In genomic region chr1:107528325-107529078, GRCm38 (mm10) we compare ENCODE assay signal across 35 mouse cellular contexts. TPM values are rescaled to one million over a fixed set of nuclear protein-coding genes. Genes with fewer than 3 reads are reported as not detected.
DNase-seq lines count a peak whose midpoint lies in the region; ATAC-seq lines count a peak whose summit lies in the region.
"Had no signal": no experiment of that assay in that cellular context is flagged by ENCODE, and none has a peak within 500 bp of the region (broad histone marks: within the 10 kb centered on the region; RNA-seq: fewer than 3 reads in every experiment).

No protein-coding gene starts in this region.

- 14% methylated on average over 3 of the region's 3 CpGs for WGBS in macrophage (ENCODE audit: missing documents)

- H3K36me3 ChIP-seq in macrophage (ENCODE audit: inconsistent target): no peaks in the 10 kb centered on the region
- H3K36me3 ChIP-seq: forebrain, embryonic 10.5 days; forebrain, embryonic 15.5 days; hindbrain, embryonic 10.5 days; hindbrain, embryonic 15.5 days; limb, embryonic 15.5 days; midbrain, embryonic 15.5 days; neural tube, embryonic 12.5 days; stomach, embryonic 15.5 days had no signal

- peak; percentile 50 for ATAC-seq in common myeloid progenitor, adult 5-6 weeks (replicated peaks; ENCODE audit: low read depth, poor library complexity, severe bottlenecking)
- peak; percentile 56; the same call in 1 of the 2 replicates for ATAC-seq in neutrophil, adult 5-6 weeks (ENCODE audit: extremely low read depth, insufficient number of reproducible peaks, low FRiP score, poor library complexity, severe bottlenecking)
- ATAC-seq: forebrain, embryonic 15.5 days; inflammation-experienced regulatory T-cells, adult 6 months had no signal

- H3K27ac ChIP-seq in macrophage: 0 out of 2 replicates have a peak overlapping the region, but pooled peaks have one; percentile 4
- H3K27ac ChIP-seq: forebrain, embryonic 10.5 days; forebrain, embryonic 15.5 days; gastrocnemius, adult 2 months; hindbrain, embryonic 10.5 days; hindbrain, embryonic 15.5 days; left cerebral cortex, adult 2 months; limb, embryonic 15.5 days; liver, embryonic 14.5 days; midbrain, embryonic 15.5 days; neural tube, embryonic 12.5 days; stomach, embryonic 15.5 days had no signal

- H3K4me3 ChIP-seq in macrophage (ENCODE audit: inconsistent target): no peak overlapping the region
- H3K4me3 ChIP-seq: forebrain, embryonic 10.5 days; forebrain, embryonic 15.5 days; gastrocnemius, adult 2 months; hindbrain, embryonic 10.5 days; hindbrain, embryonic 15.5 days; left cerebral cortex, adult 2 months; midbrain, embryonic 15.5 days; neural tube, embryonic 12.5 days; stomach, embryonic 15.5 days had no signal

- no peaks in the 10 kb centered on the region for H3K79me2 ChIP-seq in macrophage (ENCODE audit: inconsistent target)

- peak; percentile 11 for DNase-seq in Muller cell, postnatal 12 days (ENCODE audit: inconsistent ontology term)
- no peak for DNase-seq in frontal cortex, postnatal 25 days (ENCODE audit: low spot score in 2 of 2)
- DNase-seq in retina, postnatal 1 day: no peak
- no peak for DNase-seq in adrenal gland, postnatal 25 days
- DNase-seq: adrenal gland, postnatal 10 days; cerebellum, adult 11 months; cerebellum, adult 9-11 months; gastrocnemius, adult 2 months; gastrocnemius, postnatal 36 days; heart, postnatal 14 days; kidney, adult 11 months; kidney, postnatal 25 days; lung, embryonic 14.5 days; lung, postnatal 14 days; right cerebral cortex, postnatal 25 days; thymus, postnatal 14 days had no signal

RNA-seq across cellular contexts. Expression of gene Serpinb2, which starts 17.3 kb away (rescaled TPM):
- not detected in 2 replicates for total RNA-seq in common myeloid progenitor, adult 5-6 weeks (2017)
- total RNA-seq in macrophage (2018; cell fraction: chromatin; rRNA removed): 10 to 100 TPM in 3 of 26 experiments, 1 to 10 TPM in 7, under 1 TPM in 5, not detected in 11; 0.29 to 12.6 (median 4.4) TPM
- 10 to 100 TPM in 5 of 26 experiments, 1 to 10 TPM in 10, under 1 TPM in 10, not detected in 1; 0.09 to 25.5 (median 1.3) TPM for total RNA-seq in macrophage (2018; cell fraction: cytosol; rRNA removed)
- total RNA-seq in macrophage (2018; cell fraction: nucleus; rRNA removed): 10 to 100 TPM in 6 of 26 experiments, 1 to 10 TPM in 13, under 1 TPM in 3, not detected in 4; 0.51 to 36.0 (median 5.3) TPM
- polyA plus RNA-seq in macrophage (2018): 0.36 to 0.87 TPM in 2 of 3 replicates, not detected in the other
- 0.61 and 1.5 TPM in 2 replicates for total RNA-seq in neutrophil, adult 5-6 weeks (2017)
- not detected in 2 replicates for total RNA-seq in adrenal gland, postnatal 25 days (2021)
- total RNA-seq: CH12.LX; gastrocnemius, adult 2 months; gastrocnemius, postnatal 36 days; layer of hippocampus, adult 18-20 months; layer of hippocampus, postnatal 10 days; left cerebral cortex, adult 2 months; left cerebral cortex, postnatal 36 days had no signal
- polyA plus RNA-seq: forebrain, embryonic 10.5 days; heart, embryonic 14.5 days; hindbrain, embryonic 15.5 days; inflammation-experienced regulatory T-cells, adult 6 months; midbrain, embryonic 15.5 days had no signal
